Mouse (Mus musculus): ENCODE data around the gene Stat5b.

Stat5b gene

DNA sequence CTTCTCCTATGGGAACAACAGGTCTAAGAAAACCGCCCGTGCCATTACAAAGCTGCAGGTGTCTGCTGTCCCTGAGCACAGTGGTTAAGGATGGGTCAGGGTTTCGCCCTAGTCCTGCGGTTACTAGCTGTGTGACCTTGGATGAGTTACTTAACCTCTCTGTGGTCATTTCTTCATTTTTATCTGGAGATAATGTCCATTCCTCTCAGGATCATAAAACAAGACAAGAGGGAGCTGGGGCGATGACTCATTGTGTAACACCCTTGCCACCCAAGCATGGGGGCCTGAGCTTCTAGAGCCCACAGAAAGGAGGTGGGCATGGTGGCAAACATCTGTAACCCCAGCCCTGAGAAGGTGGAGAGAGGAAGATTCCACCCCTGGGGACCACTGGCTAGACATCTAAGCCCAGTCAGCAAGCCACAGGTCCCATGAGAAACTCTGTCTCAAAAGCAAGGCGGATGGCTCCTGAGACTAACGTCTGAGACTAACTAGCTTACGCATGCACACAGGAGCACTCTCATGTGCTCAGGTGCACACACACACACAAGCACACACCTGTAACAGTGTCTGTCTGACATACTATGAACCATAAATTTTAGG, 7.4 kb downstream of the Stat5b start:
- DNase-seq (ENCODE audit: low spot score in 2 of 2), result no peak

- DNase-seq (ENCODE audit: low spot score in 2 of 2), result no peak
These were observed 8.5 kb downstream of the Stat5b start for GRCm38 (mm10) chr11:100842025-100842424.

- DNase-seq (ENCODE audit: low spot score in 2 of 2), result no peak
These were observed 9.7 kb downstream of the Stat5b start for GRCm38 (mm10) chr11:100840866-100841265.

DNA sequence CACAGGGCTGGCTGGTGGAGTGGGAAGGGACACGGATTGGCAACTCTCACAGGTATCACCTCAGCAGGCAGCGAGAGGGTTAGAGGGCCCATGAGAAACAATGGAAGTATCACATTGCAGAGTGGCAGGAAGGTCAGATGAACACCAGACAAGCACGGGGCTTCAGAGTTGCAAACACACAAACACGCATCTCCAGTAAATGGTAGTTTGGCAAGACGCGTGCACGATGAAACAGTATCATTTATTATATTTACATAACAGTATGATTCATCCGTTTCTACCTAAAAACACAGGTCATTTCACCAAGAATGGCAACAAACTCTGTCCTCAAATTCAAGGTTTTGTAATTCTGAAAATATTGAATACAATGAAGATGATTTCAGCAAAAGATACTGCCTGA, 11.0 kb downstream of the Stat5b start:
- no peak for DNase-seq (ENCODE audit: low spot score in 2 of 2)

GRCm38 (mm10) chr11:100838894-100839293, 11.6 kb downstream of the Stat5b start:
- no peak for DNase-seq (ENCODE audit: low spot score in 2 of 2)

DNA sequence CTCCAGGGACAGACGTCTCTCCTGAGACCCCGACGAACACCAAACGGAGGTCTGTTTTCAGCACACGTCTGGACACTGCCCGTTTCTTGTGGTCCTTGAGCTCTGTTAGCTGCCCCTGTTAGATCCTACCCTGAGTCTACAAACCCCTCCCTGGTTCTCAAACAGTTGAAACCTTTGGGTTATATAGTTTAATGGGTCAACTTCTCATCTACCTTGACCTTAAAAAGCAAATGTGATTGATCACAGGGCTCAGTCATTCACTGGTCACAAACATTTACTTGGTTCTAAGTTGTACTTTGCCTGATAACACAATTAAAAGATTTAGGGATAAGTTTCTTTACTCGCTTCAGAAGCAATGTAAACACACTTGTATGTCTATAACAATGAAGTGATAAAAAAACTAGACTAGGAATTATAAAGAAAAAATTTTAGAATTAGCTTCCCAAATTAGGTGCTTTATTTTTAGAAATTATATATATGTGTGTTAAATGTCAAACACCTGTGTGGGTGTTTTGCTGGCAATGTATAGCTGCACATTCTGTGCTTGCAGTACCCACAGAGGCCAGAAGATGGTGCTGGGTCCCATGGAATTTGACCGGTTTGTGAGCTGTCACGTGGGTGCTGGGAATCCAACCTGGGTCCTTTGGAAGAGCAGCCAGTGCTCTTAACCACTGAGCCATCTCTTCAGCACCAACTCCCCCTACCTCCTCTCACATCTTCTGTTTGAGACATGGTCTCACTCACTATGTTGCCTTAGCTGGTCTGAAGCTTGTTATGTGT, 13.4 kb downstream of the Stat5b start:
- no peak for DNase-seq (ENCODE audit: low spot score in 2 of 2)

DNA sequence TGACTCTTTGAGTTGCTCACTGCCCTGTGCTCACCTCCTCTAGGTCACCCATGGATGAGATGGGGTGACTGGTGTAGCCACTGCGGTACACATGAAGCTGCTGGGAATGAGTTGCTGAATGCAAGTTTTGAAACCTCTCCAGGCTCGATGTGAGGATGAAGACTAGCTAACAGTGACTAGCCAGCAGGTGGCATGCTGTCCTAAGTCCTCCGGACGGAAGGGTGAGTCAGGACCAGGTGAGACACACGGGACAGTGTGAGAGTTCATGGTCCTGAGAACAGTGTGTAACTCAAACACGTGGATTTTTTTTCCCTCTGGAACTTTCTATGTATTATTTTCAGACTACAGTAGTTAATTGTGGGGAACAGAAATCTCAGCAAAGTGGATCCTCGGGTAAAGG, 17.1 kb downstream of the Stat5b start:
- DNase-seq (ENCODE audit: low spot score in 2 of 2), result no peak

DNA sequence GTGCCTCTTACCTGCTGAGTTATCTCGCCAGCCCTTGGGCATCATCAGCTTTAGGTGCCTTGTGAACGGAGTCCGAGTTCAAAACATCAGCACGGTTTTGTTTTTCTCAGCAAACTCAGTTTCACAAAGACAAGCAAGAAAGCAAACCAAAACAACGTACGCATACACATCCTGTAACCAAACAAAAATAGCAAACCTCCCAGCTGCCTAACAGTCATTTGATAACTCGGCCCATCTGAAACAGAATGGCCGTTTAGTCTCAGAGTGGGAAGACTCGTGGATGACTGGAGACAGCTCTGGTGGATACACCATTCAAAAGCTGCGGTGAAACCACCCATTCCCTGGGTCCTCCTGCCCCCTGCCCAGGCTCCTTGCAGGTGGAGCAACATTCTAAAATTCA, 19.1 kb downstream of the Stat5b start:
- DNase-seq (ENCODE audit: low spot score in 2 of 2), result no peak

GRCm38 (mm10) chr11:100829691-100830090, 20.8 kb downstream of the Stat5b start:
- DNase-seq (ENCODE audit: low spot score in 2 of 2), result no peak

- DNase-seq (ENCODE audit: low spot score in 2 of 2), result no peak
These were observed 21.8 kb downstream of the Stat5b start for GRCm38 (mm10) chr11:100828676-100829151.

DNA sequence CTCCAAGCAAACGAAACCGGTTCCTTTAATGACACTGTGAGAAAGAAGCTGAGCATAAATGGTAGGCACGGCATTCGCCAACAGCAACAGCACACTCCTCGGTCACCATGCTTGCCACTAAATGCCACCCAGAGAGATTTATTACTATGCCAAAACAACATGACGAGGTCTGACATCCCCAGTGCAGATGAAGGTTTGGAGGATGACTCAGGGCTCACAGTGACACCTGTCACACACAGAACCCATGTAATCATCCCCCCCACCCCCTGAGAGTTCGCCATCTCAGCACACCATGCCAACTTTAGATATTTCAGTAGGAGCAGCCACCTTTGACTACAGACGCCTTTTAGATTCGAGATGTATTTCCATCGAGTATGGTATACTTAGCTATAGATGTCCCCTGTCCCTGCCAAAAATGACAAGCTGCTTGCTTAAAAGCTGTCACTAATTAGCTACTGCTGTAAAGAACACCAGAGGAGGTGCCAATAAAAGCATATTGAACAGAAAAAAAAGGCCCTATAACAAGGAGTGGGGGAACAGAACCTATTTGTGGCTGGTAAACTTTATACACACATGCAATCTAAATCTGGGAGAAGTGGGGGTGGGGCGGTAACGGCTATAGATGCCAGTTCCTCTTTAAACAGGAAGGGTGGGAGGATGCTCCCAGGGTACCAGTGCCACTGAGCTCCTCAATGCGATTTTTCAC, 24.2 kb downstream of the Stat5b start:
- DNase-seq (ENCODE audit: low spot score in 2 of 2), result peak in 1 of 2 experiments; percentile 69

DNA sequence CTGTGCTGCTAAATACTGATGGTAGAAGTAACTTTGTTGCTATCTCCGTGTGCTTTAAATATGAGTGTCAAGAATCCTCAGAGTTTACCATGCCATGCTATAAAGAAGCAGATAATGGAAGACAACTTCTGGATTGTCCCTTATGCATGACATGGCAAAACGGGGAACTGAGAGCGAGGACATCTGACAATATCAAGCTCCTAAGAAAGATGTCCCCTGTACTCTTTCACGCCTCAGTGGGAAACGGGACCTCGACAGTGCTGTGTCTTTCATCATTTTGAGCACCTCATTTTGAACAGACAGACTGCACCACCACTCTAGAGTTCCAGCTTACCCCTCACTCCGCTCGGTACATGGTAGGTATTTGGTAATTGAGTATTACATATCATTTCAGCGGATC, 25.1 kb downstream of the Stat5b start:
- DNase-seq (ENCODE audit: low spot score in 2 of 2), result no peak

GRCm38 (mm10) chr11:100824496-100824895, 26.0 kb downstream of the Stat5b start:
- DNase-seq (ENCODE audit: low spot score in 2 of 2), result no peak

- peak in 1 of 2 experiments; percentile 28 for DNase-seq (ENCODE audit: low spot score in 2 of 2)
These were observed 26.8 kb downstream of the Stat5b start for GRCm38 (mm10) chr11:100823543-100824313.

DNA sequence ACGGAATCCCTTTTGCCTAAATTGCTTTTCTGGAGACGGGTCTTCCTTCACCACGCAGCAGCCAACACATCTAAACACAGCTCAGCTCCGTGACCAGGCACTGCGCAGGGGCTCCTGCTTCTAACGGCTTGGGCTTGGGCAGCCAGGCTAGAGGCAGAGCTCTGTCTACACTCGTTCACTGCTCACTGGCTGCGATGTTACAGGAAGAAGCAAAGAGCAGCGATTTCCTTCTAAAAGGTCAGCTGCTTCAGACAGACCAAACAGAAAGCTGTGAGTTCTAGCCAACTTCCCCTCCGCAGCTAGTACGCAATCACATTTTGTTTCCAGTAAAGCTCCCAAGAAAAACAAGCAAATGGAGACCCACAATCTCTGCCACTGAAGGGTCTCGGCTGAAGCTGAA, 28.2 kb downstream of the Stat5b start:
- DNase-seq (ENCODE audit: low spot score in 2 of 2), result no peak

GRCm38 (mm10) chr11:100821605-100822220, 28.8 kb downstream of the Stat5b start:
- no peak for DNase-seq (ENCODE audit: low spot score in 2 of 2)

- DNase-seq (ENCODE audit: low spot score in 2 of 2), result no peak
These were observed 30.5 kb downstream of the Stat5b start for GRCm38 (mm10) chr11:100820047-100820446.

DNA sequence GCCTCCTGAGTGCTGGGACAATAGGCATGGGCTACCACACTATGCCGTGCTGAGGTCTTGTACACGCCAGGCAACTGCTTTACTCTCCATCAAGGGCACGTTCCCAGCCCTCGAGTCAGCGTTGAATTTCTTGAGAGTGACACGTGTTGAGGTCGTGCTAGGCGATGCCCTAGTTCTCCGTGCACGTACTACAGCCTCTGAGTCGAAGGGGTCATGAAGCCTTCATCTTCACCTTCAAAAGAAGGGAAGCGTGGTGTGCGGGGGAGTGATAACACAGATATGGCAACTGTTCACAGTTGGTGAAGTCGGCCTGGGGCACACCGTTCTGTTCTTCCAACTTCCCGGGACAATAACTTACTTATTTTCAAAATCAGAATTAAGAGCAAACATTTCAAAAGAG, 30.9 kb downstream of the Stat5b start:
- DNase-seq (ENCODE audit: low spot score in 2 of 2), result no peak

GRCm38 (mm10) chr11:100819048-100819447, 31.5 kb downstream of the Stat5b start:
- DNase-seq (ENCODE audit: low spot score in 2 of 2), result no peak

DNA sequence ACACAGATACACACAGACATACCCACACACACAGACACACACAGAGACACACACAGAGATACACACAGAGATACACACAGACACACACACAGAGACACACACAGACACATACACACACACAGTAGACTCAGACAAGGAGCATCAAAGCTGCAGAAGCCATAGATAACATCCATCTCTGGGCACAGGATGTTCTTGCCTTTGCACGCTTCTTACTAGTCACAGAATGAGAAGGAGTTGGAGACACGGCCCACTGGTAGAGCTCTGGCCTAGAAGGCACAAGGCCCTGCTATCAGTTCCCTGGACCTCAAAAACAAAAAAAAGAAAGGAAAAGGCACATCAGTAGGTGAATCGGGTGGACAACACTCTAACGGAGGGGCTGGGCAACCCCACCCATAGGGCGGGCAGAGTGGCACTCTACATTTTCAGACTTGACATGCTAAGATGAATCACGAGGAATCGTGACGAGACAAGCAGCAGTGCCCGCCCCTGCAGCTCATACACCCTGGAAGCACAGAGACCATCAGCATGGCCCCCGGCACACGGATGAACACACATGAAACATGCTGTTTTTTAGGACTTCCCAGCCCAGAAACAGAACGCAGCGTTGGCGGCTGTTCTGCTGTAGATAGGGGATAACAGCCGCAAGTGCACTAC, 32.0 kb downstream of the Stat5b start:
- no peak for DNase-seq (ENCODE audit: low spot score in 2 of 2)

DNA sequence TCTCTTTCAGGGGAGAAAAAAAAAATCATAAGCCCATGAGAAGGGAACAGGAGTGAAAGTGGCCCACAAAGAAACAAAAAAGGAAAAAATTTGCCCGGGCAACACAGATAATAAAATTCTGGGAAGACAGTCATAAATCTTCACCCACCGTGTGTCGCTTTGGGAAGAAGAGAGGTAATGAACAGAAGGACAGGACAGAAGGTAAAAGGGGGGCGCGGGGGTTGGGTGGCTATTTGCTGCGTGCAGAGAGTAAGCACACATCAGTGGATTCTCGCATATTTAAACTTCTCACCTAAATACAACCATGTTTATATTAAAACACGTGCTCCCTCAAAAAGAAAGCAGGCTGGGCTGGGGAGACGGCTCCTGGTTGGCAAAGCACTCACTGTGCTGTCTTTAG, 33.2 kb downstream of the Stat5b start:
- DNase-seq (ENCODE audit: low spot score in 2 of 2), result no peak

All from frontal cortex, postnatal 36 days (tissue).